Mouse (Mus musculus) kidney, postnatal 4 days (tissue): ENCODE measurements around the gene Pde4dip.

Experiments
- DNase-seq, 2 experiments: peaks; one replicate each; pipeline ENCODE4 v3.0.0; 2021; ENCODE audit warnings: mixed read lengths in 2 of 2

The Pde4dip gene

GRCm38 (mm10) chr3:97748789-97749188 lies 139.7 kb downstream of the Pde4dip start:
- DNase-seq: no peak

GRCm38 (mm10) chr3:97742841-97743240 lies 145.7 kb downstream of the Pde4dip start:
- no peak for DNase-seq

- no peak for DNase-seq
Measured at GRCm38 (mm10) chr3:97735575-97735974, 152.9 kb downstream of the Pde4dip start.

- DNase-seq: no peak
Measured at GRCm38 (mm10) chr3:97734259-97734658, 154.2 kb downstream of the Pde4dip start.

- DNase-seq: no peak
Measured at GRCm38 (mm10) chr3:97732622-97733021, 155.9 kb downstream of the Pde4dip start.

GRCm38 (mm10) chr3:97730624-97731023 lies 157.9 kb downstream of the Pde4dip start:
- no peak for DNase-seq

GRCm38 (mm10) chr3:97730131-97730530 lies 158.4 kb downstream of the Pde4dip start:
- no peak for DNase-seq

GRCm38 (mm10) chr3:97727801-97728200 lies 160.7 kb downstream of the Pde4dip start:
- no peak for DNase-seq

- no peak for DNase-seq
Measured at GRCm38 (mm10) chr3:97719116-97719515, 169.4 kb downstream of the Pde4dip start.

GRCm38 (mm10) chr3:97715922-97716321 lies 172.6 kb downstream of the Pde4dip start:
- DNase-seq: no peak

GRCm38 (mm10) chr3:97710881-97711280 lies 177.6 kb downstream of the Pde4dip start:
- DNase-seq: no peak

GRCm38 (mm10) chr3:97710134-97710533 lies 178.4 kb downstream of the Pde4dip start:
- no peak for DNase-seq

GRCm38 (mm10) chr3:97706561-97706960 lies 181.9 kb downstream of the Pde4dip start:
- DNase-seq: no peak

- DNase-seq: no peak
Measured at GRCm38 (mm10) chr3:97705508-97705907, 183.0 kb downstream of the Pde4dip start.

- DNase-seq: no peak
Measured at GRCm38 (mm10) chr3:97702448-97703080, 185.9 kb downstream of the Pde4dip start.

GRCm38 (mm10) chr3:97701198-97701597 lies 187.3 kb downstream of the Pde4dip start:
- no peak for DNase-seq

GRCm38 (mm10) chr3:97699061-97699460 lies 189.4 kb downstream of the Pde4dip start:
- no peak for DNase-seq

GRCm38 (mm10) chr3:97697291-97697690 lies 191.2 kb downstream of the Pde4dip start:
- DNase-seq: peak in 1 of 2 experiments; percentile 44

- no peak for DNase-seq
Measured at GRCm38 (mm10) chr3:97696866-97697265, 191.6 kb downstream of the Pde4dip start.

GRCm38 (mm10) chr3:97693806-97694205 lies 194.7 kb downstream of the Pde4dip start:
- no peak for DNase-seq

- DNase-seq: no peak
Measured at GRCm38 (mm10) chr3:97691443-97692017, 197.0 kb downstream of the Pde4dip start.

GRCm38 (mm10) chr3:97690590-97690989 lies 197.9 kb downstream of the Pde4dip start:
- DNase-seq: peak in 1 of 2 experiments; percentile 40

- no peak for DNase-seq
Measured at GRCm38 (mm10) chr3:97689289-97689688, 199.2 kb downstream of the Pde4dip start.

- no peak for DNase-seq
Measured at GRCm38 (mm10) chr3:97686372-97687117, 202.0 kb downstream of the Pde4dip start.
